Mouse (Mus musculus): ENCODE data around the gene Iqgap2.

DNA sequence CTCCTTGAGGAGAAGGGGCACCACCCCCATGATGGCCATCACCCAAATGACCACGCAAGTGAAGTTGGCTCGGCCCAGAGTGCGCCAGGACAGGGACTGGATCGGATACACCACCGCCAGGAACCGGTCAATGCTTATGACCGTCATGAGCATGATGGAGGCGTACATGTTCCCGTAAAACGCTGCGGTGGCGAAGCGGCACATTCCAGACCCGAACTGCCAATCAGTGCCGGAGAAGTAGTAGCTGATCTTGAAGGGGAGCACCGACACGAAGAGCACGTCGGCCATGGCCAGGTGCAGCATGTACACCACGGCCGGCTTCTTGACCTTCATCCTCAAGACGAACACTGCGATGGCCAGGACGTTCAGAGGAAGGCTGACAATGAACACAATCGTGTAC lies 287.4 kb downstream of the Iqgap2 start:
- TF ChIP-seq POLR2A (IDR thresholded peaks at IDR 0.05; ENCODE audit: insufficient read depth, low read depth, low read length) (no peak), CTCF (IDR thresholded peaks at IDR 0.05) (no peak)

Data from heart, adult 2 months (tissue).